Mouse (Mus musculus) forebrain, embryonic 14.5 days (tissue): ENCODE measurements around the gene Peli1. TPM values are rescaled to one million over a fixed set of nuclear protein-coding genes. Genes with fewer than 3 reads are reported as not detected.

ENCODE experiments used
- ATAC-seq: fragments of 200-750 bp; cut with Nextera tagmentation; 2 replicates; pipeline ENCODE4 v1.8.0; 2017; ENCODE audit warnings: mild to moderate bottlenecking, moderate library complexity
- DNase-seq: peaks from one replicate; pipeline ENCODE4 v3.0.0-alpha.2; 2015; ENCODE audit warnings: low spot score
- H3K27ac ChIP-seq: fragments of 300-500 bp; sonication (generic); 2 replicates; pipeline ENCODE4 v1.5.1; 2014; ENCODE audit warnings: low read depth, mild to moderate bottlenecking, control low read depth, low read length, moderate library complexity
- H3K27me3 ChIP-seq: fragments of 300-500 bp; sonication (generic); replicated peaks from 2 replicates; pipeline ENCODE4 v1.6.1; 2014; ENCODE audit warnings: low read length, control low read depth, mixed read lengths; ENCODE audit not compliant: control insufficient read depth, insufficient read depth
- H3K36me3 ChIP-seq: fragments of 300-500 bp; sonication (generic); 2 replicates; pipeline ENCODE4 v1.6.1; 2014; ENCODE audit warnings: low read length, control low read depth; ENCODE audit not compliant: control insufficient read depth, insufficient read depth
- H3K4me1 ChIP-seq: fragments of 300-500 bp; sonication (generic); 2 replicates; pipeline ENCODE4 v1.6.1; 2014; ENCODE audit warnings: antibody characterized with exemption, low read length, control low read depth; ENCODE audit not compliant: control insufficient read depth, insufficient read depth
- H3K4me2 ChIP-seq: fragments of 300-500 bp; sonication (generic); 2 replicates; pipeline ENCODE4 v1.6.1; 2014; ENCODE audit warnings: mild to moderate bottlenecking, control low read depth, low read length
- H3K4me3 ChIP-seq: fragments of 300-500 bp; sonication (generic); 2 replicates; pipeline ENCODE4 v1.5.1; 2014; ENCODE audit warnings: low read depth, low read length, control low read depth
- H3K9ac ChIP-seq: fragments of 300-500 bp; sonication (generic); 2 replicates; pipeline ENCODE4 v1.6.1; 2014; ENCODE audit warnings: mild to moderate bottlenecking, low read length, control low read depth, moderate library complexity
- H3K9me3 ChIP-seq: fragments of 300-500 bp; sonication (generic); replicated peaks from 2 replicates; pipeline ENCODE4 v1.6.1; 2016; ENCODE audit warnings: low read length, control low read depth, mixed read lengths; ENCODE audit not compliant: control insufficient read depth
- WGBS: fragments of 180-500 bp; shearing (Covaris S2); extraction: QIAGEN DNeasy Blood & Tissue Kit; methylation state at CpG from one replicate; pipeline ENCODE4 v1.1.7; 2014; 5-methylcytosine and 5-hydroxymethylcytosine counted together
- polyA plus RNA-seq: library from polyadenylated mRNA; unstranded; fragments of >200 nt; fragmentation: Nextera tagmentation; extraction: Ambion mirVana; gene quantifications from 2 replicates; pipeline ENCODE4 v1.2.1, GENCODE M21; 2014

The Peli1 gene
- polyA plus RNA-seq, 1 experiment from 2014 or later: 120 TPM

DNA sequence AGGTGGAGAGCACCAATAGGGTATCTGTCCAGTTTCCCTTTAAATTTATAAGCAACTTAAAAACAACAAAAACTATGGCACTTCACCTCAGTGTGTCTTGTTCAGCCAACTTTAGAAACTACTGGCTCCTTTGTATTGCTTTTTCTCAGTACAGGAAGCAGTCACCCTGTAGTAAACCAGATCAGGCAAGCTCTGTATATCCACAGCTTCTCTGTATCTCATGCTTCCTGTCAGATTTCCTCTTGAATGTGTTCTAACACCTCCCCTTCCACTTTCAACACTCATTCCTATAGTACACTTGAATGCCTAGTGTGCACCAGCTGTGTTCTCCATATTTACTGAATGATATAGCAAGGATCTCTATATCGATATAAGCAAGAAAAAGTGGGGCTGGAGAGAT, 60.6 kb downstream of the Peli1 start:
- ATAC-seq (no peak), DNase-seq (no peak)
- no peak overlapping the region for H3K9ac ChIP-seq
- H3K27ac ChIP-seq: no peak overlapping the region
- 100% methylated on average over 1 of the region's 1 CpGs for WGBS
- H3K4me1 ChIP-seq: no peaks in the 10 kb centered on the region
- H3K4me3 ChIP-seq: no peak overlapping the region
- no peak overlapping the region for H3K4me2 ChIP-seq
- H3K9me3 ChIP-seq: no peaks in the 10 kb centered on the region
- H3K27me3 ChIP-seq: no peaks in the 10 kb centered on the region
- H3K36me3 ChIP-seq: peaks cover 47% of the 10 kb centered on the region

DNA sequence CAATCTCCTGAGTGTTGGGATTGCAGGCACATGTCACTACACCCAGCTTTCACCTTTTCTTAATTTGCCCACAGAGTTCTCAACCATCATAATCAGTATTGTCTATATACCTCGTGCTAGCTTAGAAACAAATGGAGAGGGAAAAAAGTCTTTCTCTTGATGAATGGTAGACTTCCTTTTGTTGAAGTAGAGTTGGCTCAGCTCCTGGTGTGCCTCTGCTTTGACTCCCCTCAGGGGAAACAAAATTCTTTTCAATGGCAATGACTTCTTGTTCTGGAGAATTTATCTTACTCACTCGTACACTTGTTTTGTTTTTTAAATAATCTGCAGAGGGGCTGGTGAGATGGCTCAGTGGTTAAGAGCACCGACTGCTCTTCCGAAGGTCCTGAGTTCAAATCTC, 62.0 kb downstream of the Peli1 start:
- H3K9ac ChIP-seq: no peak overlapping the region
- no peak overlapping the region for H3K4me2 ChIP-seq
- no peak overlapping the region for H3K4me3 ChIP-seq
- no peaks in the 10 kb centered on the region for H3K4me1 ChIP-seq
- DNase-seq (no peak), ATAC-seq (no peak)
- WGBS: 82% methylated on average over 4 of the region's 4 CpGs
- no peak overlapping the region for H3K27ac ChIP-seq
- peaks cover 35% of the 10 kb centered on the region for H3K36me3 ChIP-seq
- no peaks in the 10 kb centered on the region for H3K9me3 ChIP-seq
- no peaks in the 10 kb centered on the region for H3K27me3 ChIP-seq

DNA sequence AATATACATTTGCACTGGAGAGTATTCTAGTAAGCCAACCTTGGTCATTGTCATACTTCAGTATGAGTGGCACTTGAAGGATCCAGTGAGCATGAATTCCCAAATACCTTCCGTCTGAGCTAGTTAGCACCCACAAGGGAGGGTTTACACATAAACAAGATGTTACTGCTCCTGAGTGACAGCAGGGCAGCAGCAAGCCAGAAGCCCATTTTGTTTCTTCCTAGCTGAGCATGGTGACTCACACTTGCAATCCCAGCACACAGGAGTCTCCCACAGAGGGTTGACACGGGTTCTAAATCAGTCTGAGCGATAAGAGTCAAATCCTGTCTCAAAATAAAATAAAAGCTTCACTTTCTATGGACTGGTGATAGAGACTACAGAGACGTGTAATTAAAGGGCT, 66.5 kb downstream of the Peli1 start:
- H3K36me3 ChIP-seq: peaks cover 14% of the 10 kb centered on the region; the same call in 1 of the 2 replicates
- H3K27ac ChIP-seq: no peak overlapping the region
- H3K9me3 ChIP-seq: no peaks in the 10 kb centered on the region
- H3K9ac ChIP-seq: no peak overlapping the region
- no peaks in the 10 kb centered on the region for H3K4me1 ChIP-seq
- no peak overlapping the region for H3K4me2 ChIP-seq
- ATAC-seq (no peak), DNase-seq (no peak)
- no peak overlapping the region for H3K4me3 ChIP-seq
- 75% methylated on average over 4 of the region's 4 CpGs for WGBS
- no peaks in the 10 kb centered on the region for H3K27me3 ChIP-seq

DNA sequence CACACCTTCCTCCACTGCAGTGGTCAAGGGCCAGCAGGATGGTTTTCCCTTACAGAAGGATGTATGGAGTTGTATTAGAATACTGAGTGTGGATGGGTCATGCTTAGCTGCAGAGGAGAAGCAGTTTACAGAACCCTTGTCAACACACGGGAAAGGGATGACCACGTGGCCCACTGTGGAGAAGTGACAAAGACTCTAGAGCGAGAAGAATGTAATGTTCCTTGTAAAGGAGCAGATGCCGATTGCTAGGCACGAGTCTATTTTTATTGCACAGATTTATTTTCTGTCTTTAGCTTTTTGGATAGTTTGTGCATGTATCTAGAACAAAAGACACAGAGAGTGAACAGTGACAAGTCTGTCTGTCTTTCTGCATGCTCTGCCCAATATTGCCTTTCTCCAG, 71.0 kb downstream of the Peli1 start:
- no peak overlapping the region for H3K4me2 ChIP-seq
- H3K27me3 ChIP-seq: no peaks in the 10 kb centered on the region
- no peak overlapping the region for H3K4me3 ChIP-seq
- no peak overlapping the region for H3K9ac ChIP-seq
- no peaks in the 10 kb centered on the region for H3K9me3 ChIP-seq
- H3K27ac ChIP-seq: no peak overlapping the region
- no peak for DNase-seq
- H3K36me3 ChIP-seq: no peaks in the 10 kb centered on the region
- ATAC-seq: no peak
- WGBS: 89% methylated on average over 5 of the region's 5 CpGs
- H3K4me1 ChIP-seq: no peaks in the 10 kb centered on the region

DNA sequence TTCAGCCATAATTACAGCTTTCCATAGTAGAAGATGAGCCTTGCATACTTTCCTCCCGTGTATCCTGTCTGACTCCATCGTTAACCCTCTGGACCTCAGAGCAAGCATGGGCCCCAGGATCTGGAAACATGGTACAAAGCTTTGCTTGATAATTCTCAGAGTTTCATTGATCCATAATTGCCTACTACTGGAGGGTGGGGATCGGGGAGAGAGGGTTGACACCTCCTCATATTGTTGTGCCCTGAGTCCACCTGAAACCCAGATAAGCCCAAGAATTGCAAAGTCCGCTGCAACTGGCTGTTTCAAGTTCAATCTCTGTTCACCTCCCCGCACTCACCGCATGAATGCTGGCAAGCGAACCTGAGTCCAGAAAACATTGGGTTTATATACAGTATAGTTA, 72.1 kb downstream of the Peli1 start:
- no peak overlapping the region for H3K4me3 ChIP-seq
- no peak overlapping the region for H3K27ac ChIP-seq
- H3K4me2 ChIP-seq: no peak overlapping the region
- H3K9ac ChIP-seq: no peak overlapping the region
- DNase-seq (no peak), ATAC-seq (no peak)
- 58% methylated on average over 7 of the region's 7 CpGs for WGBS
- no peaks in the 10 kb centered on the region for H3K36me3 ChIP-seq
- H3K9me3 ChIP-seq: no peaks in the 10 kb centered on the region
- H3K27me3 ChIP-seq: no peaks in the 10 kb centered on the region
- H3K4me1 ChIP-seq: no peaks in the 10 kb centered on the region

DNA sequence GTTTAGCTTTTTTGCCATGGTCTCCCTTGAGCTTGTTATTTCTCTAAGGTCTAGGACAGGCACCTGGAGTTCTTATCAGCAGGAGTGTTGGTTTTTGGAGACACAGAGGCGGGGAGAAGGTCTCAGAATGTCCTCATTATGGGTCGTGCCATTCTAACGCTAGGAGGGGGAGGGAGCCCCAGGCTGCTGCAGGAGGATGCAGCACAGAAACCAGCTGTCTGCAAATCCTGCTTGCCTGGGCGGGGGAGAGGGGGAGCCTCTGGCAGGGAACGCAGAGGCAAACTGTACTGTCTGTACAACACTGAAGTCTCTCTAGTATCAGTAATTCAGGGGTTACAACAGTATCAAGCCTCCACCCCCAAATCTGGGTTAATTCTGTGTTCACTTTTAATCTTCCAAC, 72.6 kb downstream of the Peli1 start:
- Histone ChIP-seq H3K4me3 (no peak overlapping the region), H3K27ac (no peak overlapping the region), H3K4me1 (no peaks in the 10 kb centered on the region), H3K4me2 (no peak overlapping the region), H3K36me3 (no peaks in the 10 kb centered on the region), H3K27me3 (no peaks in the 10 kb centered on the region), H3K9ac (no peak overlapping the region), H3K9me3 (no peaks in the 10 kb centered on the region)
- 3% methylated on average over 5 of the region's 5 CpGs for WGBS
- ATAC-seq: peak; percentile 46; the same call in 1 of the 2 replicates
- DNase-seq: peak; percentile 18

DNA sequence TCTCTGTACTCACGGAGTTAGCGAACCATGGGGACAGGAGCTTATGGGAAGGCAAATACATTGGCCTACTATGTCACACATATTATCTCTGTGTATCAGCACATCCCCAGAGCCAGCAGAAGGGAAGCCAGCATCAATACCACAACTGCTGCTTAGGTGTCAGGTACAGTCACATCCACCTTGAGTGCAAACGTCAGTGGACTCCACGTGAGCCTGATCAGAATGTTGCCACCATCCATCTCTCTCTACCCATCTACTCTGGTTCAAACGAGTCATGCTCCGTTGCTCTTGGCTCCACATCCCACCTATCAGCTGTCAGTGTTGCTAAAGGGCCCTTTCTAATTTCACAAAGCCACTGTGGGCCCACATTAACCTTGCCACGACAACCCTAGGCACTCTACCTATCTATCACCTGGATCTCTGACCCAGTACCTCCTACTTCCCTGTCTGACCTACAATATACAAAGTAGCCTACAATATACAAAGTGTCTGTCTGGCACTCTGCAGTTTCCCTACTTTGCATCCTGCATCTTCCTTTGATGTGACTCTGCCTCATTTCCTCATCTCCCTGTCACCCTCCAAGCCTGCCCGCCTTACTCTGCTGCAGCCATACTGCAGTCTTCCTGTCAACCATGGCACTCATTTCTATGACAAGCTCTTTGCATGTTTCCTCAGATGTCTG, 73.4 kb downstream of the Peli1 start:
- DNase-seq (no peak), ATAC-seq (no peak)
- H3K4me2 ChIP-seq: no peak overlapping the region
- H3K27me3 ChIP-seq: no peaks in the 10 kb centered on the region
- no peaks in the 10 kb centered on the region for H3K4me1 ChIP-seq
- H3K4me3 ChIP-seq: no peak overlapping the region
- 62% methylated on average over 8 of the region's 8 CpGs for WGBS
- no peaks in the 10 kb centered on the region for H3K36me3 ChIP-seq
- H3K9me3 ChIP-seq: no peaks in the 10 kb centered on the region
- H3K9ac ChIP-seq: no peak overlapping the region
- H3K27ac ChIP-seq: no peak overlapping the region

DNA sequence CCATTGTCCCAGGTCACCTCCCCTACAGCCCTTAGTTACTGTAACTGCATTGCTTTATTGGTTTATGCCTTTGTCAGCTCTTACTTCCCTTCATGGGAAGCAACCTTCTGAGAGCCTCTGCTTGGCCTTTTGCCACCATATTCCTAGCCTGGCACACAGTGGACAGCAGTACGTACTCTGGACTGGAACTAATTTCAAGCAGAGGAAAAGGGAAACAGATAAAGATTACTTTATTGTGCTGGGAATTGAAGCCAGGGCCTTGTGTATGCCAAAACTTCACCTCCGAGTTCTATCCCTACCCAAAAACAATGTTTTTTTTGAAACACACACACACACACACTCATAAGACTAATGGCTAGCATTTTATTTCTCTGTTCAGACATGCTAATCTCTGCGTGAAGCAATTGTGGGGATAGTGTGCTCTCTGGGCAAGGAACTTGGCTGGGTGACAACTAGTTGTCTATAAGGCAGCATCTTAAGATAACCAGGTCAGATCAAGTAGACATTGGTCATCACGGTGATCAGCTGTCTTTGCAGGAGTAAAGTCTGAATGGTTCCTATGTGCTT, 74.0 kb downstream of the Peli1 start:
- H3K9ac ChIP-seq: no peak overlapping the region
- H3K27ac ChIP-seq: no peak overlapping the region
- H3K4me3 ChIP-seq: no peak overlapping the region
- H3K4me2 ChIP-seq: no peak overlapping the region
- H3K4me1 ChIP-seq: no peaks in the 10 kb centered on the region
- WGBS: 75% methylated on average over 4 of the region's 4 CpGs
- DNase-seq (no peak), ATAC-seq (no peak)
- H3K9me3 ChIP-seq: no peaks in the 10 kb centered on the region
- H3K27me3 ChIP-seq: no peaks in the 10 kb centered on the region
- no peaks in the 10 kb centered on the region for H3K36me3 ChIP-seq

DNA sequence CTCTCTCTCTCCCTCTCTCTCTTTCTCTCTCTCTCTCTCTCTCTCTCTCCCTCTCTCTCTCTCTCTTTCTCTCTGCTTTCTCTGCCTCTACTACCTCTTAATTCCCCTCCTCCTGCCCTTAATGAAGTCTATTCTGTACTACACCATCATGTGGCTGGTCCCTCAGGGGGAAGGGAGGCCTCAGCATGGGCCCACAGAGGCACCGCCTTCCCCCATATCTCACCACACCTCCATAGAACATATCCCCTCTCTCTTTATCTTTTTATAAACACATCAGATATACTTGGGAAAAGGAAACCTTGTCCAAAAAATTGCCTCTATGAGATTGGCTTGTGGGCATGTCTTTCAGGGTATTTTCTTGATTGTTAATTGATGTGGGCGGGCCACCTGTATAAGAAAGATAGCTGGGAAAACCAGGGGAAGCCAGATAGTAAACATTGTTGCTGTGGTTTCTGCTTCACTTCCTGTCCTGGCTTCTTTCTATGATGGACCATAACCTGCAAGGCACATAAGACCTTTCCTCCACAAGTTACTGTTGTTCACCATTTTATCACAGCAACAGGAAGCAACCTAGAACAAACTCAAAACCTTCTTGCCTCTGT, 75.5 kb downstream of the Peli1 start:
- WGBS: 93% methylated on average over 2 of the region's 2 CpGs
- Histone ChIP-seq H3K36me3 (no peaks in the 10 kb centered on the region), H3K27me3 (no peaks in the 10 kb centered on the region), H3K4me3 (no peak overlapping the region), H3K27ac (no peak overlapping the region), H3K9me3 (no peaks in the 10 kb centered on the region), H3K4me2 (no peak overlapping the region), H3K4me1 (no peaks in the 10 kb centered on the region), H3K9ac (no peak overlapping the region)
- no peak for DNase-seq
- ATAC-seq: no peak
